Mouse (Mus musculus) bone marrow, adult 2 months (tissue): ENCODE data around the gene Hoga1.

Experiments used
- CTCF ChIP-seq: fragments of 200-500 bp; IDR thresholded peaks from 2 replicates; pipeline ENCODE4 v1.5.1; 2011; ENCODE audit warnings: low read length, control low read depth; ENCODE audit not compliant: control insufficient read depth, insufficient read depth
- POLR2A ChIP-seq: fragments of 200-500 bp; IDR thresholded peaks from 2 replicates; pipeline ENCODE4 v1.6.1; 2011; ENCODE audit warnings: low read depth, mild to moderate bottlenecking, control low read depth, low read length, borderline replicate concordance; ENCODE audit not compliant: control insufficient read depth

DNA sequence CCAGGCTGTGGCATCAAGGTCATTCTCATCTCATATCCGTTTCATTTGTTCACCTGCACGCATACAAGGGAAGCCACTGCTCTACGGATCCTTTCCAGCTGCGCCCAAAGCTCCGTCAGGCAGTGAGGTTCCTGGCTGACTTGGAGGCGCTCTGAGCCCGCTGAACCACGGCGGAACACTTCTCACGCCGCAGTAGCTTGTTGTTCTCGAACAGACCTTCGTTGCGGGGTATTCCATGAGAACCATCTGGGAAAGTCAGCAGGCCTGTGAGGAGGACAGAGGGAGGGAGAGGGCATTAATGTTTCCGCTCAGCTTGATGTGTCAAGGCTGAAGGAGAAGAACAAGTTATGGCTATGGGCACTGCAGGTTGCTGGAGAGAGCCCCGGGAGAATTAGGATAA is 30.6 kb downstream of the Hoga1 start:
- TF ChIP-seq POLR2A: no peak
- no peak for TF ChIP-seq CTCF
